Mouse (Mus musculus) C2C12 (cell line): ENCODE measurements at regions not wholly inside any gene's neighbourhood (a gene's known extent, or its start where the extent isn't known, plus 50 kb on each side); places are given as distances from the start of the nearest gene placed in this dataset.

ENCODE experiments used
- H3K27me3 ChIP-seq: one replicate; pipeline ENCODE4 v1.6.1; 2011; ENCODE audit not compliant: control insufficient read depth, insufficient read depth, insufficient read length
- H3K36me3 ChIP-seq: one replicate; pipeline ENCODE4 v1.6.1; 2011; ENCODE audit not compliant: control insufficient read depth, insufficient read depth
- H3K4me3 ChIP-seq: one replicate; pipeline ENCODE4 v1.5.1; 2011; ENCODE audit warnings: mild to moderate bottlenecking, control low read depth; ENCODE audit not compliant: poor library complexity, insufficient read depth, severe bottlenecking
- H3K79me2 ChIP-seq: one replicate; pipeline ENCODE4 v1.6.1; 2011; ENCODE audit not compliant: control insufficient read depth, insufficient read depth
- H3K79me3 ChIP-seq: one replicate; pipeline ENCODE4 v1.6.1; 2011; ENCODE audit warnings: low read depth, control low read depth
- H3ac ChIP-seq: one replicate; pipeline ENCODE3; 2011; ENCODE audit warnings: low read depth; ENCODE audit not compliant: control insufficient read depth, insufficient read length
- CEBPB ChIP-seq: IDR thresholded peaks from one replicate; pipeline ENCODE4 v1.6.1; 2011; ENCODE audit warnings: low read depth, mild to moderate bottlenecking, control low read depth, moderate library complexity
- CTCF ChIP-seq: IDR thresholded peaks from one replicate; pipeline ENCODE4 v1.5.1; 2011; ENCODE audit not compliant: control insufficient read depth, insufficient read depth, insufficient read length
- FOSL1 ChIP-seq: IDR thresholded peaks from one replicate; pipeline ENCODE4 v1.8.0; 2011; ENCODE audit warnings: mild to moderate bottlenecking, low read length; ENCODE audit not compliant: poor library complexity, insufficient read depth, severe bottlenecking
- MAX ChIP-seq: IDR thresholded peaks from one replicate; pipeline ENCODE4 v1.6.1; 2011; ENCODE audit warnings: mild to moderate bottlenecking, control low read depth
- MYOD1 ChIP-seq: IDR thresholded peaks from one replicate; pipeline ENCODE4 v1.6.1; 2011; ENCODE audit warnings: low read depth; ENCODE audit not compliant: control insufficient read depth, insufficient read length
- MYOG ChIP-seq: IDR thresholded peaks from one replicate; pipeline ENCODE4 v1.6.1; 2011; ENCODE audit not compliant: control insufficient read depth, insufficient read length; ENCODE audit errors: extremely low read depth
- USF1 ChIP-seq: IDR thresholded peaks from one replicate; pipeline ENCODE4 v1.6.1; 2011; ENCODE audit warnings: low read depth, mild to moderate bottlenecking, control low read depth, moderate library complexity

- TF ChIP-seq MYOG (no peak), MYOD1 (no peak), MAX (no peak), USF1 (no peak), CEBPB (no peak), CTCF (no peak), FOSL1 (no peak)
- H3ac ChIP-seq: no peak overlapping the region
Measured at GRCm38 (mm10) chr14:99771009-99771408, 472.5 kb downstream of the Klf5 start.

DNA sequence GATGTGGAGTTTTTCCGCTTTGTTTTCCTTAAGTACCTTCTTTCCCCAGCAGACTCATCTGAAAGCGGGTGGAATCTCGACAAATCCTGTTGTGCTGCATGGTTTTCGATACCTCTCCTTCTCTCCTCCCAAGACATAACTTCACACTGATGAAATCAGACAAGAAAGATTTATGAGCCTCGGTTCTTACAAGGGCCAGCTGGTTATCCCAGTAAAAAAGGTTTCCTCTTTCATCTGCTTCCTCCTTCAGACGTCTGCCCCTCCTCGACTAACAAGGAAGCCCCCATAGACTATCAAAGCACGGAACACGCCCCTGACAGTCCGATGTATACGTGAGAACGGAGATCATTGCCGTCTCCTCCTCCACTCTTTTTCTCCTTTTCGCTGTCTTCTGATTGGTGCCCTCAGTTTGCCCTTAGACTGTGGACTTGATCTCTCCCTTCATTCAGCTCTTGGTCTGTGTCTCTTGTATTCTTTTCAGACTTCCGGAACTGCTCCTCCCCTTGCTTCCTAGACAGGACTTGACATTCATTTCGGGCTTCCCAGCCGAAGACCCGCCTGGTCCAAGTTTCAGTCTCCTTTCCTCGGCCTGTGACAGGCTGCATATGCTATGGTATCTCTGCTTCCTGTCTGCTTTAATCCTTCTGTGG lies 474.4 kb downstream of the Klf5 start:
- Histone ChIP-seq H3K36me3 (no peaks in the 10 kb centered on the region), H3ac (no peak overlapping the region), H3K27me3 (no peaks in the 10 kb centered on the region), H3K79me2 (no peaks in the 10 kb centered on the region), H3K4me3 (no peak overlapping the region), H3K79me3 (no peaks in the 10 kb centered on the region)
- no peak for TF ChIP-seq CTCF
- TF ChIP-seq USF1: no peak
- TF ChIP-seq MYOD1: no peak
- TF ChIP-seq MAX: no peak
- no peak for TF ChIP-seq FOSL1
- no peak for TF ChIP-seq MYOG
- TF ChIP-seq CEBPB: no peak

More at GRCm38 (mm10) chr14:99771009-99771408, 472.5 kb downstream of the Klf5 start:
- H3K79me3 ChIP-seq: no peaks in the 10 kb centered on the region
- no peaks in the 10 kb centered on the region for H3K27me3 ChIP-seq
- H3K36me3 ChIP-seq: no peaks in the 10 kb centered on the region
- H3K4me3 ChIP-seq: no peak overlapping the region
- H3K79me2 ChIP-seq: no peaks in the 10 kb centered on the region

- H3K79me3 ChIP-seq: no peaks in the 10 kb centered on the region
- TF ChIP-seq FOSL1: no peak
- H3ac ChIP-seq: no peak overlapping the region
- no peaks in the 10 kb centered on the region for H3K27me3 ChIP-seq
- H3K4me3 ChIP-seq: no peak overlapping the region
- H3K36me3 ChIP-seq: no peaks in the 10 kb centered on the region
- H3K79me2 ChIP-seq: no peaks in the 10 kb centered on the region
Measured at GRCm38 (mm10) chr14:99778477-99778876, 480.0 kb downstream of the Klf5 start.

- H3ac ChIP-seq: no peak overlapping the region
- H3K36me3 ChIP-seq: no peaks in the 10 kb centered on the region
- H3K79me3 ChIP-seq: no peaks in the 10 kb centered on the region
- H3K79me2 ChIP-seq: no peaks in the 10 kb centered on the region
- TF ChIP-seq FOSL1: no peak
- TF ChIP-seq MYOD1: no peak
- TF ChIP-seq CEBPB: no peak
- no peak for TF ChIP-seq MYOG
- no peak for TF ChIP-seq MAX
- no peak overlapping the region for H3K4me3 ChIP-seq
- no peaks in the 10 kb centered on the region for H3K27me3 ChIP-seq
Measured at GRCm38 (mm10) chr14:99778957-99779356, 480.5 kb downstream of the Klf5 start.

- Histone ChIP-seq H3K79me2 (no peaks in the 10 kb centered on the region), H3K27me3 (no peaks in the 10 kb centered on the region), H3K79me3 (no peaks in the 10 kb centered on the region), H3ac (no peak overlapping the region), H3K4me3 (no peak overlapping the region), H3K36me3 (no peaks in the 10 kb centered on the region)
- TF ChIP-seq CEBPB (no peak), FOSL1 (no peak), MYOG (no peak), CTCF (no peak), MAX (no peak), MYOD1 (no peak), USF1 (no peak)
Measured at GRCm38 (mm10) chr14:99783646-99784045, 485.2 kb downstream of the Klf5 start.

- no peaks in the 10 kb centered on the region for H3K79me2 ChIP-seq
- TF ChIP-seq FOSL1: no peak
Measured at GRCm38 (mm10) chr14:99785106-99785505, 486.6 kb downstream of the Klf5 start.

DNA sequence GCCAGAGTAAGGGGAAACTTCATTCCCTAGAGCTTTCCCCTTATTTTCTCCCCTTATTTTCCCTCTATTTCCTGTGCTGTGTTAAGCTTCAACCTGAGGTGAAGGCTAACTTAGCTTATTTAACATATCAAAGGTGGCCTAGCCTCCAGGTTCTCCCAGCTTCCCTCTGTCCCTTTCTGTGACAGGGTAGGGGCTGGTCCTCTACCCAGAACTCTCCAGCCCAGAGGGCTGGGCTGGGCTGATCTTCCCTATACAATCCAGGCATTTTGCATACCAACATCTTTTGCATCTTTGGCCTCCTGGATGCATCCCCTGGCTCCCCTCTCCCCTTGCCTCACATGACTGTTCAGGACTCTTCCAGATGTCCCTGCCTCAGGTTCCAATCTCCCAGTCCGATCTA lies 487.9 kb downstream of the Klf5 start:
- no peak for TF ChIP-seq CTCF
- no peak for TF ChIP-seq FOSL1
- TF ChIP-seq USF1: no peak
- no peak for TF ChIP-seq MYOD1
- TF ChIP-seq CEBPB: no peak
- no peak for TF ChIP-seq MYOG
- no peak for TF ChIP-seq MAX
- H3K4me3 ChIP-seq: no peak overlapping the region
- H3ac ChIP-seq: no peak overlapping the region
- H3K79me3 ChIP-seq: no peaks in the 10 kb centered on the region
- H3K36me3 ChIP-seq: no peaks in the 10 kb centered on the region
- H3K27me3 ChIP-seq: no peaks in the 10 kb centered on the region
- no peaks in the 10 kb centered on the region for H3K79me2 ChIP-seq

More at GRCm38 (mm10) chr14:99785106-99785505, 486.6 kb downstream of the Klf5 start:
- Histone ChIP-seq H3K79me3 (no peaks in the 10 kb centered on the region), H3K27me3 (no peaks in the 10 kb centered on the region), H3K36me3 (no peaks in the 10 kb centered on the region), H3ac (no peak overlapping the region), H3K4me3 (no peak overlapping the region)
